Mouse (Mus musculus) erythroblast, embryonic 14.5 days (primary cell): ENCODE measurements around the gene 1700013H16Rik.

Source experiments
- GATA1 ChIP-seq: IDR thresholded peaks from 2 replicates; pipeline ENCODE4 v1.6.1; 2012; ENCODE audit warnings: low read length, inconsistent platforms, mixed read lengths
- TAL1 ChIP-seq: IDR thresholded peaks from 3 replicates; pipeline ENCODE4 v1.6.1; 2012; ENCODE audit warnings: low read length, inconsistent platforms, mixed read lengths

GRCm38 (mm10) chrX:53694008-53694777, 63.4 kb downstream of the 1700013H16Rik start:
- TF ChIP-seq GATA1: no peak
- no peak for TF ChIP-seq TAL1
